Mouse (Mus musculus) cerebellum, adult (tissue): ENCODE data around the gene Agpat4.
A peak's percentile ranks its signal among the peaks of the same experiment; 100 is the strongest.

Experiments used
- ATAC-seq: cut with Nextera tagmentation; 2 replicates; pipeline ENCODE4 v1.9.2; 2017; ENCODE audit warnings: mild to moderate bottlenecking, moderate library complexity, mixed read lengths; ENCODE audit not compliant: insufficient number of reproducible peaks, low FRiP score, low TSS enrichment

Gene Agpat4

DNA sequence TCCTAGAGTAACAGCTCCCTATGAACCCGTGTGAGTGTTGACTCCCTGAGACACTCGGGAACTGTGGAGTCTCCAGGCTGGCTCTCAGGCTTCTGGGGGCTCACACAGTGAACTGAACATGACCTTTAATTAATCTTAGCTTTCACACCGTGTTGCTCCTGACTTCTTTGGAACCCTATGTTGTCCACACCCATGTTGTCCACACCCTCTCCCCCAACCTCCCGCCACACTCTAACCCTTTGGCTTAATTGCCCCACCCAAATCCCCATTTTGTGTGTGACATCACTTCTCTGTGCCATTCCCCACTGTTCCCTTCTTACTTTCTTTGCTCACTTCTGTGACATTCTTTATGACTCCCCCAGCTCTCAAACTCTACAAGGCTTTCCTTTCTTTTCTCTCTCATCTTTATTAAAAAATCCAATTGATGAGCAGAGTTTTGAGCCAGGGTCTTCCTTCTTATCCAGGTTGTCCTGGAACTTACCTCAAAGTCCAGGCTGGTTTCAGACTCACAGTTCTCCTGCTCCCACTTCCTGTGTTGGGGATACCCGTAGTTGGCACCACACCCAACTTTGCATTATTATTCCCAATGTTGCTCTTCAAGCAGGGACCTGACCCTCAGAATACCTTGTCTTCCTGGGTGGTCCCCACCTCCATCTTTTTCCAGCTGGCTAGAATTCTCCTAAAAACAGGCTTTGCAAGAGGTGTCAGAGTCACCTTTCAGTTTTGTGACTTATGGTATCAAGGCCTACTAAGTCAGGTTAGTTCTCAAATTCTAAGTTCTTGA lies 64.4 kb downstream of the Agpat4 start:
- no peak for ATAC-seq

DNA sequence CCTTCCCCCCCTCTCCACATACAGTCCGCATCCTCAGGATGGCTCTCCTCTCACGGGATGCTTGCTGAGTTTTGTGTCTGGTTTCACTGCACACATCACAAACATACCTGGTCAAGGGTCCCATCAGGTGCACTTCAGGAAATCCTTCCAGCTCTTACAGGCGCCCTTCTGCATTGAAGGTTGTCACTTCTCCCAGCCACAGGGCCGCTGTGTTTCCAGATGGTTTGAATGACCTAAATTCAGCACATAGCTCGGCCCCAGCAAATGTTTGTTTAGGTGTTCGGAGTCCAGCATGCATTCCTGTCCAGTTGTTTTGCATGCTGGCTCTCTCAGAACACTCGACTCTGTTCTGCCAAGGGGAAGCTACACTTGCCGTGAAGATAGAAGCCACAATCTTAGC lies 65.8 kb downstream of the Agpat4 start:
- no peak for ATAC-seq

DNA sequence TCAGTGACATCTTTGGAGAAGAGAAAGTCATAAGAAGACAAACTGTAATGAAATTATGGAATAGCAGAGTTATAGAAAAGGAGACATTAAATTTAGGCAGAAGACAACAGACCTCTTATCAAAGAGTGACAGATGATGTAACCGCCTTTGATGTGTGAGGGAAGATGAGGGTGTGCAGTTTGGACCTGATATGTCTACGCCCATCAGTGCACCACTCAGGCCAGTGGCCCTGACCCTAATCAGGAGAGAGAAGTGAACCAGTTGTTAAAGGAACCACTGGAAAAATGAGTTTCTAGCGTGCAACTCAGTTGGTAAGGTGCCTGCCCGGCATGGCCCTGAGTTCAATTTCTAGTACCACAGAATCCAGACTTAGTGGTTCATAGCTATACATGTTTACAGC lies 67.4 kb downstream of the Agpat4 start:
- no peak for ATAC-seq

DNA sequence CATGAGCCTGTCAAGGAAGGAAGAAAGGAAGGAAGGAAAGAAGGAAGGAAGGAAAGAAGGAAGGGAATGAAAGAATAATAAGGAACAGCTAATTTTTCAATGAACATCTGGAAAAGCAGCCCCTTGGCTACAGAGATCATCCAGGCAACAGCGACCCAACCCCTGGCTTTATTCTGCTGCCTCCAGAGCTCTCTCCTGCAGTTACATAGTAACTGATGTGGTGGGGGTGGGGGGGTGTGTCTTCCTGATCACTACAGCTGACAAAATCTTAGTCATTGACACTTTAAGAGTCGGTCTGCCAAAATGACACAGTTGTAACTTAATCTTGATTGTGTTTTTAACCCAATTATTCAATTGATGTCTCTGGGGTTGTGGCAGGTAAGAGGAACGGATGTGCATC lies 67.8 kb downstream of the Agpat4 start:
- no peak for ATAC-seq

DNA sequence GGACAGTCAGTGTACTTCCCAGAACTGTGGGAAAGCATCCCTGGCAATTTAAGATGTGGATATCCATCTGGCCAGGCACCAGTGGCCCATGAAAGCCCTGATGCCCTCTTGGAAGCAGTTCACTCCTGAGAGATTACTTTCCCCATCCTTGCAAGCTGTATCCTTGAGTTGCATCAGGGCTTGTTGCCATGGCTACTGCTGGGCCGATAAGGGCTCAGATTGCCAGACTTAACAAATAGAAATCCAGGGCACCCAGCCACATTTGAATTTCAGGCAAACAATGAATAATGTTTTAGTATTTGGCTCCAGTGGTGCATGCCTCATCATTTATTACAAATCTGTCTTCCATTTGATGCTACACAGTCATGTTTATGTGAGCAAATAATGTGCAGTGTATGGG lies 69.3 kb downstream of the Agpat4 start:
- ATAC-seq = no peak

DNA sequence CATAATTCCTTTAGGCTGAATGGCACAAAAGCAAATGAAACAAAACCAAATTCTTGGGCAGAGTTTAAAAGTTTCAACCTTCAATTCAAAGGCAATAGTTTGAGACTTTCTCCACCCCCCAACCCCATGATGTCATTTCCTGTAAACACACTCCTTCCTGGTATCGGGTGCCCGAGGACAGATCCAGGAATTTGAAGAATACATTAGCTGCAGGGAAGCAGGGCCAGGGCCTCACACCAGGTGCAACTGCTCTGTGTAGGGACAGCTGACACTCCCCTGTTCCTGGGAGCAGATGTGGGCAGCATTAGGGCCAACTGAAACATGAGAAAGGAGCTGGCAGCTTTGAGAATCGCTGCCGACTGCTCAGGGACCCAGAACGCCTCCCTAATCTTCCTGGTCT lies 76.6 kb downstream of the Agpat4 start:
- no peak for ATAC-seq

DNA sequence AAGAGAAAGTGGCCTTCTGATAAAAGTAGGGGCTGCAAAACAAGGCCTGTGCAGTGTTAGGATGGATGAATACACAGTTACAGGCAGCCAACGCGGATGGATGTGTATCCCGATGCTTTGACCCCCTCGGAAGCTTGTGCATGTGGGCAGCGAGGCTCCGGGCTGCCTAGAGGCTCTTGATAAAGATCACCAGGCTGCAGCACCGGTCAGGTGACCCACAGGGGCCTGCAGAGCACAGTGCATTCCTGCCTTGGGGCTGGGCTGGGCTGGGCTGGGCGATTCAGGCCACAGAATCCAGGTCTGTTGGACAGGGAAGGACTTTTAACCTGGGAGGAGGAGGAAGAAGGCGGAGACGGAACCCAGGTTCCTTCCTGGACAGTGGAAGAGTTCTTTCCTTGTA lies 77.1 kb downstream of the Agpat4 start:
- no peak for ATAC-seq

DNA sequence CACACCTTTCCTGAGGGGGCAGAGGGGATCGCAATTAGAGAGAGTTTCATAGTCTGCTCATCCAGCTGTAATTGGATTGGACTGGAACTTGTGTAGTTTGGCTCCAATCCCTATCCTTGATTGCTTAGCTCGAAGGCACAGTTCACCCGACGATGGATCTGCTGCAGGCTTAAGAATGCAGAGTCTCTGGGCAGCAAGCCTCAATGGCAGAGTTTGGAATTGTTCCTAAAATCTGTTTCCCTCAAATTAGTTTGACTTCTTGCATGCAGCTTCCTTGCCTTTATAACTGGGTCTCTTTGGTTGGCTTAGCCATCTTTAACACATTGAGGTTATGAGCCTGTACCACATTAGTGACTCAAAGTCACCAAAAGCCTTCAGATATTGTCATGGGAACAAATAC lies 81.4 kb downstream of the Agpat4 start:
- no peak for ATAC-seq

DNA sequence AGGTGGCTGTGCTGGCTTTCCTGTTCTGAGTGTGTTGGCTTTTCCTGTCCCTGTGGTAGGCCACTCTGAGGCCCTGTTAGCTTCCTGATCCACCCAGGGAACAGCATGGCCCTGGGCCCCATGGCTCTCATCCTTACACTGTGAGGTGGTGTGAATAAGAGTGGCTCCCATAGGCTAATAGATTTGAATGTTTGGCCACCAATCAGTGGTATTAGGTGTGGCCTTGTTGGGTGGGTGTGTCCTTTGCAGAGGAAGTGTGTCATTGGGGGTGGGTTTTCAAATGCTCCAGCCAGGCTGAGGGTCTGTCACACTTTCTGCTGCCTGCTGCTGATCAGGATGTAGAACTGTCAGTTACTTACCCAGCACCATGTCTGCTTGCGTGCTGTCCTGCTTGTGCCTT lies 82.6 kb downstream of the Agpat4 start:
- ATAC-seq = no peak

DNA sequence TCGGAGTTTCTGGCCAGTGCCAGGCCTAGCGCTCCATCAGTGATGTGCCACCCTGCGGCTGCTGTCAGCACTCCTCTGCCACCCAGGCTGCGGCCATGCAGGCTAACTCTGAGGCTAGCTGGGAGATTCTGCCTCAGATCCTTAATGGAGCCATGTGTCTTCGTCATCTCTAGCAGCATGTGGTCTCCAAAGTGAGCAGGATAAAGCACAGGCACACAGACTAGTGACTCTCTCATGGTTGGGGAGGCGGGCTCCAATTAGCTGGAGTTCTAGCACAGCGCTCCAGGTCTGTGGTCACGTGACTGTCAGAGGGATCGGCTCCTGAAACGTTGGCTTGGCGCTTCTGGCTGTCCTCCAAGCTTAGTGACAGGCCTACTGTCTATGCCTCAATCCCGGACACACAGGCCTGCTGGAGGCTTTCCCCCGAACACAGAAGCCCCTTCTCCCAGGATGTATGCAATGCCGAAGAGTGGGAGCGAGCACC lies 85.0 kb downstream of the Agpat4 start:
- peak; percentile 28 for ATAC-seq

DNA sequence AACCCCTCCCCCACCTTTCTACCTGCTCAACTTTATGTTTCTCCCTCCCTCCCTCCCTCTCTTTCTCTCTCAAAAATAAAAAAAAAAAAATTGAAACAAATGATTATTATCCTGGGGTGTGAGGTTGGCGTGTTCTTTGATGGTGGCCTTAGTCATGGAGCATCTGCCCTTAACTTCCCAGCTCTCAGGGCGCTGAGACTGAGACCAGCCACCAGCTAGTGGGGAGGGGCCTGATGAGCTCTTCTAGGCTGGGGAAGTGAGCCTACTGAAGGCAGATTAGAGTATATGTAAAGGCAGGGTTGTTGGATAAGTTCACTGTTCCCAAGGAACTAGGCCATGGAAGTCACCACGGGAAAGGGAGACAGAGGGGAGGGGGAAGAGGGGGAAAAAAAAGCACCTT lies 85.7 kb downstream of the Agpat4 start:
- ATAC-seq = no peak

DNA sequence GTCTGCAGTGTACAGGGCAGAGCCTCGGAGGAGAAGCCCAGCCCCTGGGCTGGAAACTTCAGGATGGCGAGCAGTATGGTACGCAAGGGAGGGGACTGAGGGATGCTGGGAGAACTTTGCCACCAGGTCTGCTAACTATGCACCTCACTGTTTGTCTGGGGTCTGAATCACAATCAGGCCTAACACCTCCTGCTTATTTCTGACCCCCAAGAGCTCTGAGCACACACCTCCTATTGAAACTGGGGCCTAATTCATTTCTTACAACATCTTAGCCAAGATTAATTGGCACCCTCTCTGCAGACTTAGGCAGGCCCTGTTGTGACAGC lies 86.1 kb downstream of the Agpat4 start:
- no peak for ATAC-seq

DNA sequence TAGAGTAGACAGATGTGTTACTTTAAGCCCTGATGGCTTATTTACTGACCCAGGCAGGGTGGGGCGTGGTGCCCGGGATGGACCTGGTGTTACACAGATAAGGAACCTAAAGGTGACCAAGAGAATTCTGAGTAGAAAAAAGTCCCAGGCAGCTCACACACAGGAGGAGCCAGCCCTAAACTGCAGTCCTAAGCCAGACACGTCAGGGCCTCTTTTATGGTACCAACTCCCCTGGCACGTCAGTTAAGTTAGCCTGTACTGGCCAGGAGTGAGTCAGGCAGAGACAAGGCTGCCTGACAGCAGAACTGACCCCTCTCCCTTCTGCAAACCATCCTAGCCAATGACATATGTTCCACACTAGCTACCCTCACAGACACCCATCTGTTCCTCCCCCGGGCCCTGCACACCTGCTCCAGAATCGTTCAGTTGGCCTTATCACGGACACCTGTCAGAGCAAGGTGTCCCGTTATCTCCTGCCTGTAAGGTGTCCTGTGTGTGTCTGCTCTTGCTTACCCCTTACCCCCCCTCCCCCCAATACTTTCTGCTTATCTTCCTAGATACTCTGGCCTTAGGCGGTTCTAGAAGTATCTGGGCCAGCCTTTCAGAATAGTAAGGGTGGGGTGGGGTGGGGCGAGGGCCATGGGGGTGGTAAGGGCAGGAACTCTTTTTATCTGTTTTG lies 86.7 kb downstream of the Agpat4 start:
- peak; percentile 37; the same call in 1 of the 2 replicates for ATAC-seq

DNA sequence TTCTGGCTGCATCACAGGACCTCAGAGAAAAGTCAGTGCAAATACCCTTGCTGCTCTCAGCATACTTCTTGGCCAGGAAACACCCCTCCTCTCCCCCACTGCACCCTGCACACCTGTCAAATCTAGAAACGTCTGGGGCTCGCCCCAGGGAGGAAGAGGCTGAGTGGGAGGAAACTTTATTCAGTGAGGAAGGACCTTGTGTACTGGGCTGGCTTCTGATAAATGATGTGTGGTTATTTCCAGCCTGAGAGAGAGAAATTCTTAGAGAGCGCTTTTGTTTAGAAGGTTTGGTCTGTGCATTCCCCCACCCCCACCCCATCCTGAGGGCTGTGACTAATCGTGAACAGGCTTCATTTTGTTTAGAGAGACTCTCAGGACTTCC lies 87.2 kb downstream of the Agpat4 start:
- ATAC-seq = no peak

DNA sequence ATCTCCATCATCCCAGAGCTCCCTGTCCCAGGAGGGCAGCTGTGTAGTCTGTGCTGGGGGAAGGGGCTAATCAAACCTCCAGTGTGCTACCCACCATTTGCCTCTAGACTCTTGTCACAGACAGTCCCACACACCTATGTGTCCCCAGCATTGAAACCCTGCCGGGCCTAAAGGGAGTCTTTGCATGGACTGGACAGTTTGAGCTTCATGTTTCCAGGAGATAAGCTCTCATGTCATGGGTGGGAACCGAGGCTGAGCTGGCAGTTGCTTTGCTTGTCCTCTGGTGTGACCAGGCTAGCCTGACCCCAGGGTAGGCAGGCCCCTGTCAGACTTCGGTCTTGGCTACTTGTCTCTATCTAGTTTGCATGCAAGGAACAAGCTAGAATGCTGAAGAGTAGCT lies 87.7 kb downstream of the Agpat4 start:
- ATAC-seq = no peak

DNA sequence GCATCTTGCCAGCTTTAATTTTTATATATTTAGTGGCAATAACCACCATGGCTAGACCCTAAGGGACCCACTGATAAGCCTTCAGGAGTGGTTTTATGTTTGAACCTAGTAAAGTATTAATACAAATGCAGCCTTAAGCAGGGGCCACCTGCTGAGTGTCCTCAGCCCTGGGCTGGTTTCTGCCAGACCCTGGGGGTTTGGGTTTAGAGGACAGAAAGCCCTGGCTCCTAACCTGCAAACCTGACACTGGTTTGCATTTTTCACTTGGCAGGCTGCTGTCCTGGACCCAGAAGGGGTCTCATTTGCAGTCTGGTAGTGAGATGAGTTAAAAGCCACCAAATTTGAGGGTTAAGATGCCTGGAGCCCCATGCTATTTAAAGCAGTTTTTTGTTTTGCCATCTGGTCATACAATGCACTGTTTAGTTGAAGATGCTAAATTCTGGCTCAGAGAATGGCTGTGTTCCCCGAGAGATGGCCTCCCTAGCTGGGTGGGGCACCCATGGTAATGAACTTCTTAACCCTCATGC lies 88.6 kb downstream of the Agpat4 start:
- no peak for ATAC-seq

DNA sequence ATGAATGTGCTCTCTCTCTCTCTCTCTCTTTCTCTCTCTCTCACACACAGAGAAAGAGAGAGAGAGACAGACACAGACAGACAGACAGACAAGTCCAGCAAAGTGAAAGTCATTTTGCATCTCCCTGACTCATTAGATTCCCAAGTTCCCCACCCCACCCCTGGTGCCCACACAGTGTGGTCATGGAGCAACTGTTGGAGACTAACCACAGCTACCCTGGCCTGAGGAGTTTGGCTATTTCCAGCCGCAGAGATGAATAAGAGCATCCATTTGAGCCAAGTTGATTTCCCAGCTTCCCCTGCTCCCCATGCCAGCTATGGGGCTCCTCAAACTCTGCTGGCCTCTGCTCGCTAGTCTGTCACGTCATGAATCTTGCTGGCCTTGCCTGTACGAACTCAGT lies 91.0 kb downstream of the Agpat4 start:
- ATAC-seq = no peak

DNA sequence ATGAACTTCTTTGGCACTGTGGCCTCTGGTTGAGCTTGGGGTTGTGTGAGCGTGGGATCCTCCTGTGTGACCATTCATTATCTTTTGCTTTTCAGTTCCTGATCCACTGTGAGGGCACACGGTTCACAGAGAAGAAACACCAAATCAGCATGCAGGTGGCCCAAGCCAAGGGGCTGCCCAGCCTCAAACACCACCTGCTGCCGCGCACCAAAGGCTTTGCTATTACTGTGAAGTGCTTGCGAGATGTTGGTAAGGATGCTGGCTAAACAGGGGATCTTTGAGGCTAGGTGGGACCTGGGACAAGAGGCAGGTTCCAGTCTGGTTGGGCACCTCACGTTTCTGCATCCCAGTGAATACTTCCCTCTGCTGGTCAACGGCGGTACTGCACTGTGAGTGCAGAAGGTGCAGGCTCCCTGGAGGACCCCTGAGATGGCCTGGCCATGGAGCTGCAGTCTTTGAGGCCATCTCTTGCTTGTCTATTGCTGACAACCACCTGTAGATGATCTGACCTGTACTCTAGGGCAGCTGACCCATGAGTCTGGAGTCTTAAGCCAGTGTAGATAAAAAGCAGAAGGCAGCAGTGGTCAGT lies 92.1 kb downstream of the Agpat4 start:
- ATAC-seq = peak; percentile 56; the same call in 1 of the 2 replicates

DNA sequence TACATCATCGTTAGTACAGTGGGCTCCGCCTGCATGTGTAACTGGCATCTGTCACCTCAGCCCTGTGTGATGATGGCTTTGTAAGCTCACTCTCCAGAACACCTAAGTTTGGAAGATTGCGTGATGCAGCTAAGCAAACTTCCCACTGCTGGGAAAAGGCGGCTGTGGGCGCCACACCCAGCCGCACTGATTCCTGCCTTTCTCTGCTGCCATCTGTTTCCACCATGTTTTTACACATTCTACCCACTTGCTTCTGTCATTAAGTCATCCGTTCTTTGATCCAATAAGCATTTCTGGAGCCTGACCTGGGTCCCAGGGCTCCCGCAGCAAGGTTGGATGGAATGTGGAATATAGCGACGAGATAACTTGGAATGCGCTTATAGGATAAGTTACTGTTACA lies 93.4 kb downstream of the Agpat4 start:
- no peak for ATAC-seq

DNA sequence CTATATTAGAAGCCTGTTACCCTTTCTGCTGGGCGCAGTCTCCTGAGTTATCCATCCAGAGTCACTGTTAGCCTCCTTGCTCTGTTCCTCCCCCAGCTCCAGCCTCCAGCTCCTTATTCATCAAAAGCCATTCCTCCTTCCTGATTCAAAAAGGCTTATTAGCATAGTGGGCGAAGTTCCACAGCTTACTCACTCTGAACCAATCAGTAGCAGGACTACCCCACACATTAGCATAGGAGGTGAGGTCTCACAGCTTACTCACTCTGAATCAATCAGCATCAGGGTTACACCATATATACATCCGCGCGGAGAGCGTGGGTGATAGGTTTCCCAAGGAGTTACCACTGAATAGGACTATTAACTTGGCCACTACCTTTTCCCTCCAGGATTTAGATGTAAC lies 93.8 kb downstream of the Agpat4 start:
- no peak for ATAC-seq

DNA sequence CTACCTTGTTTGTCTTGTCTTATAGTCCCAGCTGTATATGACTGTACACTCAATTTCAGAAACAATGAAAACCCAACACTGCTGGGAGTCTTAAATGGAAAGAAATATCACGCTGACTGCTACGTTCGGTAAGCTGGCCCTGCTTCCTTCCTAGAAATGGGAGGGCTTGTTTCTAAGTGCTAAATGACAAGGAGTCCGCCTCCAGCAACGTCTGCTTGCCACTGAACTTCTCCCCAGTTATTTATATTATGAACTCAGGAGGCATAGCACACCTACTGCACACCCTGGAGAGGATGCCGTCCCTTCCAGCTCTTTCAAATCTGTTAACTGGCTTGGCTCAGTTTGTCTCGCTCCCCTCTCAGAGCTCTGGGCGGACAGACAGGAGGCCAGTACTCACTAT lies 94.9 kb downstream of the Agpat4 start:
- ATAC-seq = no peak

DNA sequence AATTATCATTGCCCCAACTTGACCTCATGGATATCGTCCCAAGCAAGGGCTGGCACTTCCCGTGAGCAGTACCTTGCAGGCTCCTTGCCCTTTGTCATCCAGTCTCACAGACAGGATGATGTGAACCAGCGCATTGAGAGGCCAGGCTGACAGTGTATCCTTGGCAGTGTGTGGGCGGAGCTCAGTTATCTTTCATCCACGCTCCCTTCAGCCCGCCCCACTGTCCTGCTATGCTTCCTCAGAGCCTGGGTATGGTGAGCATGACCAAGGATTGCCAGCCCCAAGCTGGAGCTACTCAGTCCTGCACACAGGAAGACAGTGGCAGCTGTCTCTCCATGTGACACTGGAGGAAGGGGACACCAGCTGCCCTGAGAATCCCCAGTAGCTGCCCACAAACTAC lies 97.7 kb downstream of the Agpat4 start:
- no peak for ATAC-seq
